Mouse (Mus musculus): ENCODE data around the gene Fermt2. TPM values are rescaled to one million over a fixed set of nuclear protein-coding genes. Genes with fewer than 3 reads are reported as not detected.

Gene Fermt2
- 57.6 and 61.9 TPM in 2 replicates for polyA plus RNA-seq (2014; fragmentation: Nextera tagmentation; extraction: Ambion mirVana)

GRCm38 (mm10) chr14:45529411-45530363 lies at the start of gene Fermt2:
TSS of gene Fermt2 (minus strand) at chr14:45530118.
- ATAC-seq (replicated peaks; ENCODE audit: low FRiP score): peak; percentile 80
- H3K27ac ChIP-seq (ENCODE audit: low read depth, low read length): peak within 1 kb of the TSS; percentile 85
- no peaks in the 10 kb centered on the region for H3K36me3 ChIP-seq (ENCODE audit: control insufficient read depth, insufficient read depth, low read length)
- peaks cover 3% of the 10 kb centered on the region for H3K4me1 ChIP-seq (replicated peaks; ENCODE audit: control insufficient read depth, insufficient read depth, low read length)
- under 1% methylated on average over 98 of the region's 126 CpGs for WGBS
- no peaks in the 10 kb centered on the region for H3K9me3 ChIP-seq (ENCODE audit: control insufficient read depth, low read length)
- peak within 1 kb of the TSS; percentile 66 for H3K9ac ChIP-seq (ENCODE audit: low read depth, low read length)
- DNase-seq (ENCODE audit: low spot score): peak; percentile 73
- peak within 1 kb of the TSS; percentile 75 for H3K4me2 ChIP-seq
- H3K27me3 ChIP-seq (replicated peaks; ENCODE audit: control insufficient read depth, insufficient read depth, low read length): peaks cover 29% of the 10 kb centered on the region
- H3K4me3 ChIP-seq (ENCODE audit: low read depth, low read length): peak within 1 kb of the TSS; percentile 71

- Histone ChIP-seq H3K4me2 (peak overlapping the region; percentile 61), H3K9me3 (ENCODE audit: control insufficient read depth, low read length) (no peaks in the 10 kb centered on the region), H3K36me3 (ENCODE audit: control insufficient read depth, insufficient read depth, low read length) (no peaks in the 10 kb centered on the region), H3K4me1 (replicated peaks; ENCODE audit: control insufficient read depth, insufficient read depth, low read length) (no peaks in the 10 kb centered on the region), H3K27ac (ENCODE audit: low read depth, low read length) (no peak overlapping the region), H3K9ac (ENCODE audit: low read depth, low read length) (peak overlapping the region; percentile 44), H3K27me3 (replicated peaks; ENCODE audit: control insufficient read depth, insufficient read depth, low read length) (no peaks in the 10 kb centered on the region), H3K4me3 (ENCODE audit: low read depth, low read length) (peak overlapping the region; percentile 37)
- 16% methylated on average over 33 of the region's 33 CpGs for WGBS
- DNase-seq (ENCODE audit: low spot score) (peak; percentile 71), ATAC-seq (replicated peaks; ENCODE audit: low FRiP score) (no peak; the same call in 1 of the 2 replicates)
Measured at GRCm38 (mm10) chr14:45566066-45566937, 36.4 kb upstream of the Fermt2 start.

- Histone ChIP-seq H3K27me3 (replicated peaks; ENCODE audit: control insufficient read depth, insufficient read depth, low read length) (no peaks in the 10 kb centered on the region), H3K4me3 (ENCODE audit: low read depth, low read length) (no peak overlapping the region), H3K36me3 (ENCODE audit: control insufficient read depth, insufficient read depth, low read length) (no peaks in the 10 kb centered on the region), H3K4me1 (replicated peaks; ENCODE audit: control insufficient read depth, insufficient read depth, low read length) (no peaks in the 10 kb centered on the region), H3K9ac (ENCODE audit: low read depth, low read length) (no peak overlapping the region), H3K9me3 (ENCODE audit: control insufficient read depth, low read length) (no peaks in the 10 kb centered on the region), H3K27ac (ENCODE audit: low read depth, low read length) (no peak overlapping the region), H3K4me2 (peak overlapping the region; percentile 61)
- 0 out of 2 replicates have a peak, but pooled peaks have one; percentile 15 for ATAC-seq (replicated peaks; ENCODE audit: low FRiP score)
- DNase-seq (ENCODE audit: low spot score): peak; percentile 41
- 21% methylated on average over 20 of the region's 20 CpGs for WGBS
Measured at GRCm38 (mm10) chr14:45565216-45566065, 35.5 kb upstream of the Fermt2 start.

GRCm38 (mm10) chr14:45563577-45563976 lies 33.7 kb upstream of the Fermt2 start:
- DNase-seq (ENCODE audit: low spot score) (no peak), ATAC-seq (replicated peaks; ENCODE audit: low FRiP score) (no peak; the same call in 1 of the 2 replicates)
- H3K27me3 ChIP-seq (replicated peaks; ENCODE audit: control insufficient read depth, insufficient read depth, low read length): no peaks in the 10 kb centered on the region
- H3K9ac ChIP-seq (ENCODE audit: low read depth, low read length): no peak overlapping the region
- no peaks in the 10 kb centered on the region for H3K36me3 ChIP-seq (ENCODE audit: control insufficient read depth, insufficient read depth, low read length)
- WGBS: 82% methylated on average over 1 of the region's 1 CpGs
- H3K4me1 ChIP-seq (replicated peaks; ENCODE audit: control insufficient read depth, insufficient read depth, low read length): no peaks in the 10 kb centered on the region
- no peaks in the 10 kb centered on the region for H3K9me3 ChIP-seq (ENCODE audit: control insufficient read depth, low read length)
- no peak overlapping the region for H3K4me2 ChIP-seq
- no peak overlapping the region for H3K4me3 ChIP-seq (ENCODE audit: low read depth, low read length)
- H3K27ac ChIP-seq (ENCODE audit: low read depth, low read length): no peak overlapping the region

GRCm38 (mm10) chr14:45561681-45562080 lies 31.8 kb upstream of the Fermt2 start:
- H3K4me3 ChIP-seq (ENCODE audit: low read depth, low read length): no peak overlapping the region
- no peaks in the 10 kb centered on the region for H3K36me3 ChIP-seq (ENCODE audit: control insufficient read depth, insufficient read depth, low read length)
- no peaks in the 10 kb centered on the region for H3K4me1 ChIP-seq (replicated peaks; ENCODE audit: control insufficient read depth, insufficient read depth, low read length)
- no peaks in the 10 kb centered on the region for H3K9me3 ChIP-seq (ENCODE audit: control insufficient read depth, low read length)
- no peak overlapping the region for H3K27ac ChIP-seq (ENCODE audit: low read depth, low read length)
- no peak overlapping the region for H3K9ac ChIP-seq (ENCODE audit: low read depth, low read length)
- H3K4me2 ChIP-seq: no peak overlapping the region
- ATAC-seq (replicated peaks; ENCODE audit: low FRiP score) (no peak), DNase-seq (ENCODE audit: low spot score) (no peak)
- 78% methylated on average over 6 of the region's 6 CpGs for WGBS
- H3K27me3 ChIP-seq (replicated peaks; ENCODE audit: control insufficient read depth, insufficient read depth, low read length): no peaks in the 10 kb centered on the region

GRCm38 (mm10) chr14:45559018-45559417 lies 29.1 kb upstream of the Fermt2 start:
- Histone ChIP-seq H3K36me3 (ENCODE audit: control insufficient read depth, insufficient read depth, low read length) (no peaks in the 10 kb centered on the region), H3K4me2 (no peak overlapping the region), H3K27me3 (replicated peaks; ENCODE audit: control insufficient read depth, insufficient read depth, low read length) (no peaks in the 10 kb centered on the region), H3K9ac (ENCODE audit: low read depth, low read length) (no peak overlapping the region), H3K4me1 (replicated peaks; ENCODE audit: control insufficient read depth, insufficient read depth, low read length) (no peaks in the 10 kb centered on the region), H3K27ac (ENCODE audit: low read depth, low read length) (no peak overlapping the region), H3K9me3 (ENCODE audit: control insufficient read depth, low read length) (no peaks in the 10 kb centered on the region), H3K4me3 (ENCODE audit: low read depth, low read length) (no peak overlapping the region)
- DNase-seq (ENCODE audit: low spot score) (no peak), ATAC-seq (replicated peaks; ENCODE audit: low FRiP score) (no peak)
- 93% methylated on average over 1 of the region's 1 CpGs for WGBS

- H3K4me1 ChIP-seq (replicated peaks; ENCODE audit: control insufficient read depth, insufficient read depth, low read length): no peaks in the 10 kb centered on the region
- no peaks in the 10 kb centered on the region for H3K27me3 ChIP-seq (replicated peaks; ENCODE audit: control insufficient read depth, insufficient read depth, low read length)
- H3K4me3 ChIP-seq (ENCODE audit: low read depth, low read length): no peak overlapping the region
- no peak overlapping the region for H3K4me2 ChIP-seq
- DNase-seq (ENCODE audit: low spot score) (no peak), ATAC-seq (replicated peaks; ENCODE audit: low FRiP score) (no peak)
- H3K27ac ChIP-seq (ENCODE audit: low read depth, low read length): no peak overlapping the region
- 85% methylated on average over 6 of the region's 6 CpGs for WGBS
- H3K9ac ChIP-seq (ENCODE audit: low read depth, low read length): no peak overlapping the region
- no peaks in the 10 kb centered on the region for H3K36me3 ChIP-seq (ENCODE audit: control insufficient read depth, insufficient read depth, low read length)
- H3K9me3 ChIP-seq (ENCODE audit: control insufficient read depth, low read length): no peaks in the 10 kb centered on the region
Measured at GRCm38 (mm10) chr14:45554336-45554735, 24.4 kb upstream of the Fermt2 start.

GRCm38 (mm10) chr14:45553854-45554253 lies 23.9 kb upstream of the Fermt2 start:
- ATAC-seq (replicated peaks; ENCODE audit: low FRiP score) (no peak), DNase-seq (ENCODE audit: low spot score) (no peak)
- Histone ChIP-seq H3K4me2 (no peak overlapping the region), H3K27ac (ENCODE audit: low read depth, low read length) (no peak overlapping the region), H3K4me3 (ENCODE audit: low read depth, low read length) (no peak overlapping the region), H3K27me3 (replicated peaks; ENCODE audit: control insufficient read depth, insufficient read depth, low read length) (no peaks in the 10 kb centered on the region), H3K4me1 (replicated peaks; ENCODE audit: control insufficient read depth, insufficient read depth, low read length) (no peaks in the 10 kb centered on the region), H3K9ac (ENCODE audit: low read depth, low read length) (no peak overlapping the region), H3K36me3 (ENCODE audit: control insufficient read depth, insufficient read depth, low read length) (no peaks in the 10 kb centered on the region), H3K9me3 (ENCODE audit: control insufficient read depth, low read length) (no peaks in the 10 kb centered on the region)
- 74% methylated on average over 2 of the region's 2 CpGs for WGBS

Measured in liver, embryonic 11.5 days (tissue).